8 mouse cellular contexts compared by ENCODE assay signal in the genomic region with DNA sequence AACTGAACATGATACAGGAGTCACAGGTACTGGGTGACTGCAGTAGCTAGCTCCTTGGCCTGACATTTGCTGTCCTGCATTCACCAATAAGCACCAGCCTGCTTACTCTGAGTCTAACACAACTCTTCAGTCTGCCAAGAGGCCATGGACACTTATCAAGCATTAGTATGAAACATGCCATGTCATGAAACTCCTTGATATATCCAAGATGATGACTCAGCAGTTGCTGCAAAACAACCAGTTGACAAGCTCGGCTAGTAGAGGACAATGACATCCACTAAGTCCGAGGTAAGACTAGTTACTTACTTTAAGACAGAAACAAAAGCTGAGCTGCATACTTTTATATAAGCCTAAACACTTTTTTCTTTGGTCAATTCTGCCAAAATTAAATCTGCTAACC. TPM values are rescaled to one million over a fixed set of nuclear protein-coding genes. Genes with fewer than 3 reads are reported as not detected.
A peak's percentile ranks its signal among the peaks of the same experiment; 100 is the strongest.
DNase-seq lines count a peak whose midpoint lies in the region; ATAC-seq and TF ChIP-seq lines count a peak whose summit lies in the region.

No protein-coding gene starts in this region.

- H3K4me1 ChIP-seq in embryonic facial prominence, embryonic 13.5 days, result peaks cover 18% of the 10 kb centered on the region
- peaks cover 3% of the 10 kb centered on the region; the same call in 1 of the 2 replicates for H3K4me1 ChIP-seq in limb, embryonic 11.5 days (ENCODE audit: control insufficient read depth, insufficient read depth, low read length)

- no peak overlapping the region for H3K9ac ChIP-seq in embryonic facial prominence, embryonic 13.5 days
- H3K9ac ChIP-seq in limb, embryonic 11.5 days (ENCODE audit: low read length), result no peak overlapping the region

- no peak for TF ChIP-seq CTCF in left cerebral cortex, adult 2 months (IDR thresholded peaks at IDR 0.05)

- WGBS in embryonic facial prominence, embryonic 13.5 days, result 27% methylated on average over 2 of the region's 2 CpGs
- 38% methylated on average over 2 of the region's 2 CpGs for WGBS in limb, embryonic 11.5 days

- H3K27me3 ChIP-seq in embryonic facial prominence, embryonic 13.5 days, result no peaks in the 10 kb centered on the region
- H3K27me3 ChIP-seq in limb, embryonic 11.5 days (ENCODE audit: control insufficient read depth, insufficient read depth, low read length), result no peaks in the 10 kb centered on the region

- intact Hi-C loops in left cerebral cortex, adult 2 months (cut with DNase I), result loop anchor here (5.0 kb wide), 3 partner anchors 72 to 292 kb away; a partner anchor contains a TSS

- peak overlapping the region; percentile 72 for H3K4me2 ChIP-seq in embryonic facial prominence, embryonic 13.5 days
- H3K4me2 ChIP-seq in limb, embryonic 11.5 days (ENCODE audit: low read depth, severe bottlenecking), result 0 out of 2 replicates have a peak overlapping the region, but pooled peaks have one; percentile 11

- no peaks in the 10 kb centered on the region for H3K9me3 ChIP-seq in embryonic facial prominence, embryonic 13.5 days
- no peaks in the 10 kb centered on the region for H3K9me3 ChIP-seq in limb, embryonic 11.5 days (ENCODE audit: control insufficient read depth, low read length)

- ATAC-seq in embryonic facial prominence, embryonic 13.5 days (ENCODE audit: insufficient number of reproducible peaks, insufficient read depth, low FRiP score, low TSS enrichment, low read depth), result no peak
- no peak for ATAC-seq in limb, embryonic 11.5 days (ENCODE audit: insufficient number of reproducible peaks, low FRiP score, low TSS enrichment, low read depth)

- H3K27ac ChIP-seq in embryonic facial prominence, embryonic 13.5 days, result no peak overlapping the region
- no peak overlapping the region for H3K27ac ChIP-seq in limb, embryonic 11.5 days (replicated peaks; ENCODE audit: low read depth, low read length)
- no peak overlapping the region for H3K27ac ChIP-seq in left cerebral cortex, adult 2 months

- no peaks in the 10 kb centered on the region for H3K36me3 ChIP-seq in embryonic facial prominence, embryonic 13.5 days
- H3K36me3 ChIP-seq in limb, embryonic 11.5 days (ENCODE audit: control insufficient read depth, insufficient read depth, low read length), result no peaks in the 10 kb centered on the region

- H3K4me3 ChIP-seq in embryonic facial prominence, embryonic 13.5 days, result peak overlapping the region; percentile 13; the same call in 1 of the 2 replicates
- H3K4me3 ChIP-seq in limb, embryonic 11.5 days (ENCODE audit: low read depth, low read length), result no peak overlapping the region
- H3K4me3 ChIP-seq in left cerebral cortex, adult 2 months, result no peak overlapping the region

- DNase-seq in adrenal gland, postnatal 10 days, result peak; percentile 13
- no peak for DNase-seq in adrenal gland, postnatal 4 days (ENCODE audit: low spot score in 2 of 2)
- peak; percentile 64 for DNase-seq in 3T3-L1 (ENCODE audit: low read depth, low spot score)
- no peak for DNase-seq in limb, embryonic 11.5 days (ENCODE audit: low spot score)
- peak; percentile 19 for DNase-seq in retina, embryonic 14.5 days (ENCODE audit: low spot score)
- DNase-seq in left cerebral cortex, adult 2 months (ENCODE audit: extremely low spot score in 1 of 2, low spot score in 2 of 2), result no peak
- DNase-seq in urinary bladder, adult 18-20 months (ENCODE audit: low spot score in 2 of 2), result no peak

RNA-seq across cellular contexts. Expression of a gene that starts 2.5 kb away (rescaled TPM):
- 10 to 100 TPM; 48.5 to 60.9 TPM for total RNA-seq in adrenal gland, postnatal 10 days (2021)
- 10 to 100 TPM; 73.6 to 85.3 TPM for total RNA-seq in adrenal gland, postnatal 4 days (2021)
- 23.6 and 27.4 TPM in 2 replicates for polyA plus RNA-seq in embryonic facial prominence, embryonic 13.5 days (2015; fragmentation: Nextera tagmentation; extraction: Ambion mirVana)
- 43.4 and 46.7 TPM in 2 replicates for polyA plus RNA-seq in limb, embryonic 11.5 days (2014; fragmentation: Nextera tagmentation; extraction: Ambion mirVana)
- total RNA-seq in left cerebral cortex, adult 2 months (2021), result 10 to 100 TPM; 56.2 to 57.9 TPM

RNA-seq across cellular contexts. Expression of a gene that starts 55.9 kb away (rescaled TPM):
- 10 to 100 TPM; 44.5 to 44.9 TPM for total RNA-seq in adrenal gland, postnatal 10 days (2021)
- total RNA-seq in adrenal gland, postnatal 4 days (2021), result 10 to 100 TPM; 48.1 to 48.9 TPM
- 12.0 and 12.6 TPM in 2 replicates for polyA plus RNA-seq in embryonic facial prominence, embryonic 13.5 days (2015; fragmentation: Nextera tagmentation; extraction: Ambion mirVana)
- polyA plus RNA-seq in limb, embryonic 11.5 days (2014; fragmentation: Nextera tagmentation; extraction: Ambion mirVana), result 7.4 and 10.4 TPM in 2 replicates
- 10 to 100 TPM; 86.4 to 87.4 TPM for total RNA-seq in left cerebral cortex, adult 2 months (2021)

Comparison
In these comparisons a context has a peak if more than half of its experiments do, and no peak if none do; other contexts are left out.
1. DNase-seq: peak in adrenal gland, postnatal 10 days (single experiment), 3T3-L1 (single experiment) and retina, embryonic 14.5 days (single experiment); none in adrenal gland, postnatal 4 days (0 of 2), limb, embryonic 11.5 days (single experiment), left cerebral cortex, adult 2 months (0 of 2) and urinary bladder, adult 18-20 months (0 of 2).